Mouse (Mus musculus) stomach, embryonic 14.5 days (tissue): ENCODE measurements around the gene Ncf2. TPM values are rescaled to one million over a fixed set of nuclear protein-coding genes. Genes with fewer than 3 reads are reported as not detected.

Experiments
- ATAC-seq: fragments of 200-750 bp; cut with Nextera tagmentation; 2 replicates; pipeline ENCODE4 v1.8.0; 2017; ENCODE audit warnings: low read depth, moderate TSS enrichment; ENCODE audit not compliant: insufficient number of reproducible peaks, insufficient read depth, low FRiP score
- H3K27ac ChIP-seq: fragments of 300-500 bp; sonication (generic); 2 replicates; pipeline ENCODE4 v1.5.1; 2014; ENCODE audit warnings: mild to moderate bottlenecking, low read length, moderate library complexity, mixed read lengths
- H3K27me3 ChIP-seq: fragments of 300-500 bp; sonication (generic); 2 replicates; pipeline ENCODE4 v1.6.1; 2014; ENCODE audit warnings: low read length, control low read depth, mixed read lengths; ENCODE audit not compliant: control insufficient read depth, insufficient read depth
- H3K36me3 ChIP-seq: fragments of 300-500 bp; sonication (generic); 2 replicates; pipeline ENCODE4 v1.6.1; 2014; ENCODE audit warnings: mild to moderate bottlenecking, control low read depth, low read length, moderate library complexity, mixed read lengths; ENCODE audit not compliant: control insufficient read depth, insufficient read depth
- H3K4me1 ChIP-seq: fragments of 300-500 bp; sonication (generic); 2 replicates; pipeline ENCODE4 v1.6.1; 2014; ENCODE audit warnings: low read length, control low read depth, mixed read lengths; ENCODE audit not compliant: control insufficient read depth, insufficient read depth
- H3K4me2 ChIP-seq: fragments of 300-500 bp; sonication (generic); replicated peaks from 2 replicates; pipeline ENCODE4 v1.6.1; 2014; ENCODE audit warnings: low read depth, low read length, control low read depth
- H3K4me3 ChIP-seq: fragments of 300-500 bp; sonication (generic); 2 replicates; pipeline ENCODE4 v1.5.1; 2014; ENCODE audit warnings: low read depth, low read length, control low read depth
- H3K9ac ChIP-seq: fragments of 300-500 bp; sonication (generic); replicated peaks from 2 replicates; pipeline ENCODE4 v1.6.1; 2014; ENCODE audit warnings: low read depth, mild to moderate bottlenecking, control low read depth, low read length, moderate library complexity, mixed read lengths
- H3K9me3 ChIP-seq: fragments of 300-500 bp; sonication (generic); 2 replicates; pipeline ENCODE4 v1.6.1; 2016; ENCODE audit warnings: low read depth, low read length, control low read depth; ENCODE audit not compliant: control insufficient read depth
- WGBS: fragments of 180-500 bp; shearing (Covaris S2); extraction: QIAGEN DNeasy Blood & Tissue Kit; methylation state at CpG from one replicate; pipeline ENCODE4 v1.1.7; 2014; 5-methylcytosine and 5-hydroxymethylcytosine counted together
- polyA plus RNA-seq: library from polyadenylated mRNA; unstranded; fragments of >200 nt; fragmentation: Nextera tagmentation; extraction: Ambion mirVana; gene quantifications from 2 replicates; pipeline ENCODE4 v1.2.1, GENCODE M21; 2014

Ncf2 gene
- polyA plus RNA-seq: 3.7 and 5.4 TPM in 2 replicates

GRCm38 (mm10) chr1:152799897-152800296 lies at the start of gene Ncf2:
TSS of gene Ncf2 (plus strand) at chr1:152800194.
- H3K4me2 ChIP-seq: no peak within 1 kb of the TSS
- peak; percentile 83 for ATAC-seq
- H3K4me1 ChIP-seq: peaks cover 4% of the 10 kb centered on the region; the same call in 1 of the 2 replicates
- H3K27ac ChIP-seq: peak within 1 kb of the TSS; percentile 21; the same call in 1 of the 2 replicates
- H3K9me3 ChIP-seq: no peaks in the 10 kb centered on the region
- H3K9ac ChIP-seq: no peak within 1 kb of the TSS
- no peaks in the 10 kb centered on the region for H3K27me3 ChIP-seq
- no peaks in the 10 kb centered on the region for H3K36me3 ChIP-seq
- H3K4me3 ChIP-seq: no peak within 1 kb of the TSS
- WGBS: 9% methylated on average over 2 of the region's 2 CpGs

DNA sequence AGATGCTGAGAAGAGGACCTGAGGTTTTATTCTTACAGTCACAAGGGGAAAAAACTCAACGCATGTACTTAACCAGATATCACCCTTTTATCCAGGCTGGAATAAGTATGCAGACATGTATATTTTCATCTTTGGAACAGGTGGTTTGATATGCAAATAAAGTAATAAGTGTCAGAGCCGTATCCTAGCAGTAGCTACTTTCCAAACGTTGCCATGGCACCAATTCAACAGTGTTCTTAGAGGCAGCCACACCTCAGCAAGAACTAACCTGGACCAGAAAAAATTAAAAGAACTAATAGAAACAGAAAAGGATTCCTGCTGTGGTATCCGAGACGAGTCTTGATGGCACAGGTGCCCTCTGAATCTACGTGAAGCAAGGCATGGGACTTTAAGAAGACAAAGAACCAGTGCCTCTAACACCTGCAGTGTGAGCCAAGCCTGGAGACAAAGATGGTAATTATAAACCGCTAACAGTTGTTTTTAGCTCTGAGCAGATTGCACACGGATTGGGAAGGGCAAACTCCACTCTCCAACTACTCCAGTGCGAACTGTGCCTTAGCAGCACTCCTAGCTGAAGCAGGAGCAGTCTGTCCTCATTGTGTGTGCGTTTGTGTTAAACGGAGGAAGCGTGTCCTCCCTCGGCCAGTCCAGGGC lies 49.6 kb upstream of the Ncf2 start, which contains the start of gene Apobec4:
Gene Apobec4, plus strand, starts transcription at position 240 of the 654 bp plus-strand sequence.
- no peaks in the 10 kb centered on the region for H3K36me3 ChIP-seq
- no peak within 1 kb of the TSS for H3K4me3 ChIP-seq
- H3K27me3 ChIP-seq: no peaks in the 10 kb centered on the region
- H3K9me3 ChIP-seq: no peaks in the 10 kb centered on the region
- no peaks in the 10 kb centered on the region for H3K4me1 ChIP-seq
- H3K4me2 ChIP-seq: no peak within 1 kb of the TSS
- no peak within 1 kb of the TSS for H3K9ac ChIP-seq
- H3K27ac ChIP-seq: no peak within 1 kb of the TSS
- 69% methylated on average over 13 of the region's 13 CpGs for WGBS
- ATAC-seq: no peak

- H3K36me3 ChIP-seq: no peaks in the 10 kb centered on the region
- no peaks in the 10 kb centered on the region for H3K9me3 ChIP-seq
- no peak for ATAC-seq
- H3K27me3 ChIP-seq: no peaks in the 10 kb centered on the region
- H3K4me2 ChIP-seq: no peak overlapping the region
- no peak overlapping the region for H3K9ac ChIP-seq
- no peak overlapping the region for H3K4me3 ChIP-seq
- WGBS: 73% methylated on average over 2 of the region's 2 CpGs
- no peak overlapping the region for H3K27ac ChIP-seq
- H3K4me1 ChIP-seq: no peaks in the 10 kb centered on the region
These were observed 38.2 kb upstream of the Ncf2 start for GRCm38 (mm10) chr1:152761791-152762190.

DNA sequence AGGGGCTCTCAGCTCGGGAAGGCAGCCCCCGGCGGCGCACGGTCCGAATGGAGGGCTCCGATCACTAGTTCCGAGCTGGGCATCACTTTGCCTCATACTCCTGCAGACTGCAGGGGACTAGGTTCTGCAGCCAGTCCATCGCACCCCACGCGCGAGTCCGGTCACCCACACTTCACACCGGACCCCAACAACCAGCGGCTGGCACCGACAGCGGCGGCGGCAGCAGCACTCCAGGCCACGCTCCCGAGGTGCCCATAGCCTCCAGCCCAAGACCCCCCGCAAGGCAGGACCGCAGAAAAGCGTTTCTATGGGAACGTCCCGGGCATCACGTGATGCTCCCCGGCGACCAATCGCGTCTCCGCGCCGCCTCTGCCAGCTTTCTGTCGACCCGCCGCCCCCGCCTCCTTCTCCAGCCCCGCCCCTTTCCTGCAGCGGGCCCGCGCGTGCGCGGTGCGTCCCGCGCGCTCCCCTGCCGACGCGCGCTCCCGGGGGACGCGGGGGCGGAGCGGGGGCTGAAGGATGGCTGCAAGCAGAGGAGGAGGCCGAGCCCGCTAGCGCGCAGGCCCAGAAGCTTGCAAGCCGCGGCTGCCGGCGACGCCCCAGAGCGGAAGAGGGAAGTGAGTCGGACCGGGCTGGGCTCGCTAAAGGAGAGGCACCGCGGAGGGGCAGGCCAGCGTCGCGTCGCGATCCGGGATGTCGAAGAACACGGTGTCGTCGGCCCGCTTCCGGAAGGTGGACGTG lies 33.8 kb upstream of the Ncf2 start, which contains the start of the genes Rgl1 and Arpc5:
Gene Rgl1, minus strand, starts transcription at position 320 of the 741 bp plus-strand sequence.
Gene Arpc5, plus strand, starts transcription at position 511 of the 741 bp plus-strand sequence.
- under 1% methylated on average over 86 of the region's 86 CpGs for WGBS
- peak; percentile 97 for ATAC-seq
- H3K36me3 ChIP-seq: peaks cover 15% of the 10 kb centered on the region

DNA sequence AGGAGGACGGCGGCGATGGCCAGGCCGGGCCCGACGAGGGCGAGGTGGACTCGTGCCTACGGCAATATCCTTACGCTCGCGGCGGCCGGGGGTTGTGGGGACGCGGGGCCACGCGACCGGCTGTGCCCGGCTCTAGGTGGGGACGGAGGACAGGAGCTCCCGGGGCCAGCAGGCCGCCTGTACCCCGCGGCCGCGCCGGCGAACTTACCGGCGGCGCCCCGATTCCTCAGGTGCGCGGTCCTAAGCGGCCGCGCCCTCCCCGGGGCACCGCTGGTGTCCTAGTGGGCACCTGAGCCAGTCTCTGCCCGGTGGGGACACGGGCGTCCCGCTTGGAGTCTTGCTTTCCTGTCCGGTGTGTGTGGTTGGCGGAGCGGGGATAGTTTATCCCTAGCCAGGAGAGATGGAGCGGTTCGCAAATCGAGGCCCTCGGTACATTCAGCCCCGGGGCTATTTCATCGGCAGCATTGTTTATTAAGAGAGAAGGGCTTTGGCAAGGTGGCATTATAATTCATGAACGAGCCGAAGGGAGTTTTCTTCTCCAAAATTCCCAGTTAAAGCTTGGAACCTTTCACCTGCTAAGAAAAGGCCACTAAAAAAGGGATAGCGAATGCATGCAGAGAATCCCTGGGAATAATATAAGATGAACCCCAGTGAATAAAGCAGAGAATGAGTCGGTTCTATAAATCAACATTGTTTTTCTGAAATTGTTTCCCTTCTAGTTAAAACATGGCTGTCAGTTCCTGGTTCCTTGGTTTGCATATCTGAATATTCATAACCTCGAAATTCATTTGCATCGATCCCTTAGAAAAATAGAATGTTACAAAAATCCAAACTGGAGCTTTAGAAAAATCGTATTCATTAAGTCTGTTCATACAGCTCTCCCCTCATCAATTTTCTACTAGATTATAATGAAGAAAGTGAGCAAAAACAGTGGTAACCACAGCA lies 32.9 kb upstream of the Ncf2 start:
- no peaks in the 10 kb centered on the region for H3K27me3 ChIP-seq
- peak overlapping the region; percentile 47 for H3K4me2 ChIP-seq
- peak overlapping the region; percentile 88 for H3K9ac ChIP-seq
- peak overlapping the region; percentile 93 for H3K4me3 ChIP-seq
- 2% methylated on average over 45 of the region's 60 CpGs for WGBS
- peak; percentile 46 for ATAC-seq
- peaks cover 19% of the 10 kb centered on the region for H3K36me3 ChIP-seq
- peak overlapping the region; percentile 76 for H3K27ac ChIP-seq
- no peaks in the 10 kb centered on the region for H3K9me3 ChIP-seq
- H3K4me1 ChIP-seq: no peaks in the 10 kb centered on the region

More for the DNA sequence above, 33.8 kb upstream of the Ncf2 start, which contains the start of the genes Rgl1 and Arpc5:
- H3K4me3 ChIP-seq: peak within 1 kb of the TSS; percentile 93
- peak within 1 kb of the TSS; percentile 76 for H3K27ac ChIP-seq
- no peaks in the 10 kb centered on the region for H3K9me3 ChIP-seq
- peak within 1 kb of the TSS; percentile 94 for H3K4me2 ChIP-seq
- H3K9ac ChIP-seq: peak within 1 kb of the TSS; percentile 88
- no peaks in the 10 kb centered on the region for H3K4me1 ChIP-seq
- no peaks in the 10 kb centered on the region for H3K27me3 ChIP-seq

GRCm38 (mm10) chr1:152767749-152768488 lies 32.1 kb upstream of the Ncf2 start:
- ATAC-seq: peak; percentile 21; the same call in 1 of the 2 replicates
- WGBS: 9% methylated on average over 5 of the region's 5 CpGs

GRCm38 (mm10) chr1:152771016-152771415 lies 29.0 kb upstream of the Ncf2 start:
- no peak overlapping the region for H3K4me2 ChIP-seq
- ATAC-seq: no peak
- H3K4me1 ChIP-seq: no peaks in the 10 kb centered on the region
- no peaks in the 10 kb centered on the region for H3K9me3 ChIP-seq
- H3K27me3 ChIP-seq: no peaks in the 10 kb centered on the region
- H3K27ac ChIP-seq: no peak overlapping the region
- WGBS: 93% methylated on average over 9 of the region's 9 CpGs
- no peak overlapping the region for H3K9ac ChIP-seq
- peaks cover 45% of the 10 kb centered on the region for H3K36me3 ChIP-seq
- no peak overlapping the region for H3K4me3 ChIP-seq

More at GRCm38 (mm10) chr1:152767749-152768488, 32.1 kb upstream of the Ncf2 start:
- Histone ChIP-seq H3K27ac (no peak overlapping the region), H3K36me3 (peaks cover 28% of the 10 kb centered on the region), H3K4me1 (no peaks in the 10 kb centered on the region), H3K9ac (no peak overlapping the region), H3K9me3 (no peaks in the 10 kb centered on the region), H3K4me3 (peak overlapping the region; percentile 93; the same call in 1 of the 2 replicates), H3K27me3 (no peaks in the 10 kb centered on the region), H3K4me2 (peak overlapping the region; percentile 47)
